Mouse (Mus musculus) splenic B cell, adult 2 months (primary cell): ENCODE results near the gene Krt31.

ENCODE experiments used
- DNase-seq: peaks from one replicate; pipeline ENCODE4 v3.0.0-alpha.2; 2011; ENCODE audit warnings: low read depth, low spot score
- H3K27me3 ChIP-seq: 2 replicates; pipeline ENCODE4 v1.6.1; 2012; ENCODE audit warnings: mild to moderate bottlenecking, low read length, moderate library complexity, mixed read lengths; ENCODE audit not compliant: control insufficient read depth, poor library complexity, insufficient read depth, severe bottlenecking
- H3K36me3 ChIP-seq: 2 replicates; pipeline ENCODE4 v1.6.1; 2012; ENCODE audit warnings: mild to moderate bottlenecking, low read length, moderate library complexity, mixed read lengths; ENCODE audit not compliant: control insufficient read depth, poor library complexity, insufficient read depth, severe bottlenecking

Krt31 gene

GRCm38 (mm10) chr11:100050451-100050850 is at the start of gene Krt31:
Krt31 (minus strand) TSS chr11:100050551.
- Histone ChIP-seq H3K27me3 (no peaks in the 10 kb centered on the region), H3K36me3 (no peaks in the 10 kb centered on the region)
- DNase-seq, result no peak

GRCm38 (mm10) chr11:100097819-100098218 is 47.5 kb upstream of the Krt31 start:
- H3K27me3 ChIP-seq, result no peaks in the 10 kb centered on the region
- no peak for DNase-seq
- no peaks in the 10 kb centered on the region for H3K36me3 ChIP-seq

- DNase-seq, result no peak
- no peaks in the 10 kb centered on the region for H3K36me3 ChIP-seq
- no peaks in the 10 kb centered on the region for H3K27me3 ChIP-seq
Observed at GRCm38 (mm10) chr11:100096141-100096540, 45.8 kb upstream of the Krt31 start, which contains the start of gene Krt35. Krt35 (minus strand) TSS chr11:100096241.

- no peaks in the 10 kb centered on the region for H3K27me3 ChIP-seq
- H3K36me3 ChIP-seq, result no peaks in the 10 kb centered on the region
- no peak for DNase-seq
Observed at GRCm38 (mm10) chr11:100088378-100089025, 38.2 kb upstream of the Krt31 start.

GRCm38 (mm10) chr11:100087861-100088260 is 37.5 kb upstream of the Krt31 start, which contains the start of gene Krt32:
Krt32 (minus strand) TSS chr11:100088226.
- DNase-seq, result no peak

GRCm38 (mm10) chr11:100073873-100074272 is 23.5 kb upstream of the Krt31 start:
- H3K27me3 ChIP-seq, result no peaks in the 10 kb centered on the region
- no peaks in the 10 kb centered on the region for H3K36me3 ChIP-seq
- no peak for DNase-seq

More at GRCm38 (mm10) chr11:100087861-100088260, 37.5 kb upstream of the Krt31 start, which contains the start of gene Krt32:
- no peaks in the 10 kb centered on the region for H3K36me3 ChIP-seq
- no peaks in the 10 kb centered on the region for H3K27me3 ChIP-seq

- DNase-seq, result no peak
- Histone ChIP-seq H3K36me3 (no peaks in the 10 kb centered on the region), H3K27me3 (no peaks in the 10 kb centered on the region)
Observed at GRCm38 (mm10) chr11:100067293-100068036, 17.1 kb upstream of the Krt31 start.

- no peak for DNase-seq
- Histone ChIP-seq H3K36me3 (no peaks in the 10 kb centered on the region), H3K27me3 (no peaks in the 10 kb centered on the region)
Observed at GRCm38 (mm10) chr11:100066236-100067010, 16.1 kb upstream of the Krt31 start.

GRCm38 (mm10) chr11:100058875-100059274 is 8.5 kb upstream of the Krt31 start:
- no peaks in the 10 kb centered on the region for H3K36me3 ChIP-seq
- no peaks in the 10 kb centered on the region for H3K27me3 ChIP-seq
- no peak for DNase-seq

GRCm38 (mm10) chr11:100055686-100056655 is 5.6 kb upstream of the Krt31 start:
- no peaks in the 10 kb centered on the region for H3K27me3 ChIP-seq
- DNase-seq, result no peak
- no peaks in the 10 kb centered on the region for H3K36me3 ChIP-seq

GRCm38 (mm10) chr11:100047193-100047592 is 3.2 kb downstream of the Krt31 start:
- no peak for DNase-seq
- no peaks in the 10 kb centered on the region for H3K36me3 ChIP-seq
- H3K27me3 ChIP-seq, result no peaks in the 10 kb centered on the region

- no peaks in the 10 kb centered on the region for H3K36me3 ChIP-seq
- no peak for DNase-seq
- no peaks in the 10 kb centered on the region for H3K27me3 ChIP-seq
Observed at GRCm38 (mm10) chr11:100046303-100046866, 4.0 kb downstream of the Krt31 start.

GRCm38 (mm10) chr11:100041454-100041853 is 8.9 kb downstream of the Krt31 start, which contains the start of gene Krt34:
Krt34 (minus strand) TSS chr11:100041554.
- no peaks in the 10 kb centered on the region for H3K36me3 ChIP-seq
- DNase-seq, result no peak
- no peaks in the 10 kb centered on the region for H3K27me3 ChIP-seq

GRCm38 (mm10) chr11:100029768-100030167 is 20.6 kb downstream of the Krt31 start, which contains the start of gene Krt33b:
Krt33b (minus strand) TSS chr11:100029868.
- Histone ChIP-seq H3K36me3 (no peaks in the 10 kb centered on the region), H3K27me3 (no peaks in the 10 kb centered on the region)
- no peak for DNase-seq
